Mouse (Mus musculus) limb, embryonic 14.5 days (tissue): ENCODE data around the gene S100b. TPM values are rescaled to one million over a fixed set of nuclear protein-coding genes. Genes with fewer than 3 reads are reported as not detected.

ENCODE experiments used
- ATAC-seq: fragments of 200-750 bp; cut with Nextera tagmentation; 2 replicates; pipeline ENCODE4 v1.8.0; 2017; ENCODE audit warnings: low read depth, moderate number of reproducible peaks, moderate TSS enrichment; ENCODE audit not compliant: low FRiP score
- DNase-seq: peaks from one replicate; pipeline ENCODE4 v3.0.0-alpha.2; 2015; ENCODE audit warnings: low spot score
- H3K27ac ChIP-seq: fragments of 300-500 bp; sonication (generic); replicated peaks from 2 replicates; pipeline ENCODE4 v1.5.1; 2014; ENCODE audit warnings: low read depth, mild to moderate bottlenecking, low read length, moderate library complexity, mixed read lengths
- H3K27me3 ChIP-seq: fragments of 300-500 bp; sonication (generic); 2 replicates; pipeline ENCODE4 v1.6.1; 2014; ENCODE audit warnings: low read length, mixed read lengths; ENCODE audit not compliant: control insufficient read depth, insufficient read depth
- H3K36me3 ChIP-seq: fragments of 300-500 bp; sonication (generic); 2 replicates; pipeline ENCODE4 v1.6.1; 2014; ENCODE audit warnings: mild to moderate bottlenecking, low read length, moderate library complexity, mixed read lengths; ENCODE audit not compliant: control insufficient read depth, insufficient read depth
- H3K4me1 ChIP-seq: fragments of 300-500 bp; sonication (generic); 2 replicates; pipeline ENCODE4 v1.6.1; 2014; ENCODE audit warnings: antibody characterized with exemption, low read length, mixed read lengths; ENCODE audit not compliant: control insufficient read depth, insufficient read depth
- H3K4me2 ChIP-seq: fragments of 300-500 bp; sonication (generic); replicated peaks from 2 replicates; pipeline ENCODE4 v1.6.1; 2014; ENCODE audit warnings: low read depth, mild to moderate bottlenecking, low read length, moderate library complexity; ENCODE audit not compliant: severe bottlenecking
- H3K4me3 ChIP-seq: fragments of 300-500 bp; sonication (generic); replicated peaks from 2 replicates; pipeline ENCODE4 v1.5.1; 2014; ENCODE audit warnings: low read length
- H3K9ac ChIP-seq: fragments of 300-500 bp; sonication (generic); 2 replicates; pipeline ENCODE4 v1.6.1; 2014; ENCODE audit warnings: mild to moderate bottlenecking, low read depth, low read length, moderate library complexity; ENCODE audit not compliant: severe bottlenecking
- H3K9me3 ChIP-seq: fragments of 300-500 bp; sonication (generic); 2 replicates; pipeline ENCODE4 v1.6.1; 2016; ENCODE audit warnings: low read length; ENCODE audit not compliant: control insufficient read depth
- POLR2A ChIP-seq: fragments of 200-500 bp; IDR thresholded peaks from 2 replicates; pipeline ENCODE4 v1.8.0; 2012; ENCODE audit warnings: inconsistent platforms, mild to moderate bottlenecking, moderate library complexity, borderline replicate concordance; ENCODE audit not compliant: insufficient read depth, insufficient read length; ENCODE audit errors: extremely low read depth
- WGBS: fragments of 180-500 bp; shearing (Covaris S2); extraction: QIAGEN DNeasy Blood & Tissue Kit; methylation state at CpG from one replicate; pipeline ENCODE4 v1.1.7; 2014; 5-methylcytosine and 5-hydroxymethylcytosine counted together
- polyA plus RNA-seq, 2 experiments: library from polyadenylated mRNA; depleted of rRNA in 1 of 2; stranded (reverse) in 1 of 2; unstranded in 1 of 2; fragments of >200 nt; fragmentation: Nextera tagmentation in 1 of 2; extraction: Ambion mirVana in 1 of 2; gene quantifications; 2 replicates each; pipeline versions ENCODE4 v1.2.1 to v1.2.3; 2012 to 2014

Gene S100b
- polyA plus RNA-seq, 2 experiments = 9.9 to 20.1 TPM

GRCm38 (mm10) chr10:76275256-76275655 lies 21.6 kb downstream of the S100b start:
- Histone ChIP-seq H3K4me2 (no peak overlapping the region), H3K9ac (no peak overlapping the region), H3K27me3 (no peaks in the 10 kb centered on the region), H3K27ac (no peak overlapping the region), H3K4me1 (no peaks in the 10 kb centered on the region), H3K36me3 (peaks cover 85% of the 10 kb centered on the region), H3K4me3 (no peak overlapping the region), H3K9me3 (no peaks in the 10 kb centered on the region)
- no peak for TF ChIP-seq POLR2A
- no peak for DNase-seq
- no peak for ATAC-seq
- WGBS = 82% methylated on average over 10 of the region's 10 CpGs

GRCm38 (mm10) chr10:76278541-76279097 lies 25.0 kb downstream of the S100b start:
- no peaks in the 10 kb centered on the region for H3K4me1 ChIP-seq
- ATAC-seq (no peak), DNase-seq (no peak)
- H3K9me3 ChIP-seq = no peaks in the 10 kb centered on the region
- H3K4me3 ChIP-seq = no peak overlapping the region
- H3K4me2 ChIP-seq = no peak overlapping the region
- H3K27ac ChIP-seq = no peak overlapping the region
- H3K9ac ChIP-seq = no peak overlapping the region
- H3K36me3 ChIP-seq = peaks cover 87% of the 10 kb centered on the region
- no peak for TF ChIP-seq POLR2A
- WGBS = 75% methylated on average over 5 of the region's 5 CpGs
- no peaks in the 10 kb centered on the region for H3K27me3 ChIP-seq

GRCm38 (mm10) chr10:76288268-76288993 lies 34.8 kb downstream of the S100b start:
- no peak for ATAC-seq
- Histone ChIP-seq H3K27ac (no peak overlapping the region), H3K4me3 (no peak overlapping the region), H3K36me3 (peaks cover 92% of the 10 kb centered on the region), H3K4me1 (no peaks in the 10 kb centered on the region), H3K27me3 (no peaks in the 10 kb centered on the region), H3K9me3 (no peaks in the 10 kb centered on the region), H3K9ac (no peak overlapping the region), H3K4me2 (no peak overlapping the region)
- TF ChIP-seq POLR2A = no peak
- 70% methylated on average over 11 of the region's 11 CpGs for WGBS
- no peak for DNase-seq

- H3K4me1 ChIP-seq = no peaks in the 10 kb centered on the region
- no peak for TF ChIP-seq POLR2A
- 85% methylated on average over 5 of the region's 5 CpGs for whole genome bisulfite sequencing
- H3K36me3 ChIP-seq = peaks cover 92% of the 10 kb centered on the region
- H3K9me3 ChIP-seq = no peaks in the 10 kb centered on the region
- H3K9ac ChIP-seq = no peak overlapping the region
- ATAC-seq (no peak), DNase-seq (no peak)
- H3K27me3 ChIP-seq = no peaks in the 10 kb centered on the region
- no peak overlapping the region for H3K4me3 ChIP-seq
- H3K27ac ChIP-seq = no peak overlapping the region
- no peak overlapping the region for H3K4me2 ChIP-seq
Observed at GRCm38 (mm10) chr10:76289052-76289451, 35.4 kb downstream of the S100b start.

GRCm38 (mm10) chr10:76289936-76290671 lies 36.5 kb downstream of the S100b start:
- H3K9ac ChIP-seq = no peak overlapping the region
- H3K36me3 ChIP-seq = peaks cover 93% of the 10 kb centered on the region
- 79% methylated on average over 3 of the region's 3 CpGs for WGBS
- H3K4me2 ChIP-seq = no peak overlapping the region
- H3K27ac ChIP-seq = no peak overlapping the region
- DNase-seq = no peak
- no peaks in the 10 kb centered on the region for H3K27me3 ChIP-seq
- H3K4me1 ChIP-seq = no peaks in the 10 kb centered on the region
- H3K4me3 ChIP-seq = no peak overlapping the region
- H3K9me3 ChIP-seq = no peaks in the 10 kb centered on the region
- no peak for ATAC-seq
- TF ChIP-seq POLR2A = no peak
